Mouse (Mus musculus) forebrain, embryonic 11.5 days (tissue): ENCODE measurements at regions not wholly inside any gene's neighbourhood (a gene's known extent, or its start where the extent isn't known, plus 50 kb on each side); places are given as distances from the start of the nearest gene placed in this dataset.

ENCODE experiments used
- ATAC-seq: fragments of 200-750 bp; cut with Nextera tagmentation; replicated peaks from 2 replicates; pipeline ENCODE4 v1.8.0; 2017; ENCODE audit warnings: moderate TSS enrichment; ENCODE audit not compliant: low FRiP score
- DNase-seq: peaks from one replicate; pipeline ENCODE4 v3.0.0-alpha.2; 2017; ENCODE audit warnings: low spot score
- H3K27ac ChIP-seq: fragments of 300-500 bp; sonication (generic); 2 replicates; pipeline ENCODE4 v1.5.1; 2014; ENCODE audit warnings: low read depth, low read length
- H3K27me3 ChIP-seq: fragments of 300-500 bp; sonication (generic); 2 replicates; pipeline ENCODE4 v1.6.1; 2014; ENCODE audit warnings: mild to moderate bottlenecking, low read length, mixed read lengths; ENCODE audit not compliant: control insufficient read depth, insufficient read depth
- H3K36me3 ChIP-seq: fragments of 300-500 bp; sonication (generic); 2 replicates; pipeline ENCODE4 v1.6.1; 2014; ENCODE audit warnings: mild to moderate bottlenecking, low read length, moderate library complexity, mixed read lengths; ENCODE audit not compliant: control insufficient read depth, insufficient read depth
- H3K4me1 ChIP-seq: fragments of 300-500 bp; sonication (generic); replicated peaks from 2 replicates; pipeline ENCODE4 v1.6.1; 2014; ENCODE audit warnings: low read length, mixed read lengths; ENCODE audit not compliant: control insufficient read depth, insufficient read depth
- H3K4me2 ChIP-seq: fragments of 300-500 bp; sonication (generic); 2 replicates; pipeline ENCODE4 v1.6.1; 2014; ENCODE audit warnings: low read depth, mild to moderate bottlenecking, low read length, moderate library complexity, mixed read lengths; ENCODE audit not compliant: severe bottlenecking
- H3K4me3 ChIP-seq: fragments of 300-500 bp; sonication (generic); 2 replicates; pipeline ENCODE4 v1.5.1; 2014; ENCODE audit warnings: low read depth, low read length
- H3K9ac ChIP-seq: fragments of 300-500 bp; sonication (generic); 2 replicates; pipeline ENCODE4 v1.6.1; 2014; ENCODE audit warnings: low read length
- H3K9me3 ChIP-seq: fragments of 300-500 bp; sonication (generic); 2 replicates; pipeline ENCODE4 v1.6.1; 2016; ENCODE audit warnings: low read length, mixed read lengths; ENCODE audit not compliant: control insufficient read depth
- WGBS: fragments of 180-500 bp; shearing (Covaris S2); extraction: QIAGEN DNeasy Blood & Tissue Kit; methylation state at CpG from one replicate; pipeline ENCODE4 v1.1.7; 2014; 5-methylcytosine and 5-hydroxymethylcytosine counted together

- Histone ChIP-seq H3K9me3 (no peaks in the 10 kb centered on the region), H3K27ac (no peak overlapping the region), H3K4me3 (no peak overlapping the region), H3K4me2 (no peak overlapping the region), H3K36me3 (no peaks in the 10 kb centered on the region), H3K27me3 (no peaks in the 10 kb centered on the region), H3K9ac (no peak overlapping the region), H3K4me1 (peaks cover 10% of the 10 kb centered on the region; the same call in 1 of the 2 replicates)
- no peak for ATAC-seq
- WGBS: 87% methylated on average over 12 of the region's 12 CpGs
- no peak for DNase-seq
Observed at GRCm38 (mm10) chr5:144647311-144648104, 101.8 kb downstream of the Nptx2 start.

- H3K27me3 ChIP-seq: no peaks in the 10 kb centered on the region
- no peaks in the 10 kb centered on the region for H3K4me1 ChIP-seq
- no peak overlapping the region for H3K27ac ChIP-seq
- H3K9ac ChIP-seq: no peak overlapping the region
- no peak for DNase-seq
- H3K9me3 ChIP-seq: no peaks in the 10 kb centered on the region
- H3K36me3 ChIP-seq: no peaks in the 10 kb centered on the region
- H3K4me2 ChIP-seq: no peak overlapping the region
- H3K4me3 ChIP-seq: no peak overlapping the region
- 81% methylated on average over 5 of the region's 5 CpGs for WGBS
- ATAC-seq: no peak
Observed at GRCm38 (mm10) chr5:144652231-144652630, 106.5 kb downstream of the Nptx2 start.

GRCm38 (mm10) chr5:144662031-144662430 is 99.6 kb downstream of the Tmem130 start:
- no peak overlapping the region for H3K27ac ChIP-seq
- H3K27me3 ChIP-seq: no peaks in the 10 kb centered on the region; the same call in 1 of the 2 replicates
- no peaks in the 10 kb centered on the region for H3K36me3 ChIP-seq
- H3K4me2 ChIP-seq: no peak overlapping the region
- no peak overlapping the region for H3K4me3 ChIP-seq
- 79% methylated on average over 3 of the region's 3 CpGs for WGBS
- no peaks in the 10 kb centered on the region for H3K4me1 ChIP-seq
- no peaks in the 10 kb centered on the region for H3K9me3 ChIP-seq
- DNase-seq (no peak), ATAC-seq (no peak)
- no peak overlapping the region for H3K9ac ChIP-seq

GRCm38 (mm10) chr5:144663981-144664380 is 97.6 kb downstream of the Tmem130 start:
- Histone ChIP-seq H3K4me2 (no peak overlapping the region), H3K4me3 (no peak overlapping the region), H3K9ac (no peak overlapping the region), H3K4me1 (peaks cover 5% of the 10 kb centered on the region; the same call in 1 of the 2 replicates), H3K9me3 (no peaks in the 10 kb centered on the region), H3K36me3 (no peaks in the 10 kb centered on the region), H3K27ac (no peak overlapping the region), H3K27me3 (no peaks in the 10 kb centered on the region; the same call in 1 of the 2 replicates)
- 84% methylated on average over 9 of the region's 9 CpGs for WGBS
- no peak for ATAC-seq
- no peak for DNase-seq

GRCm38 (mm10) chr5:144664571-144665295 is 96.9 kb downstream of the Tmem130 start:
- 88% methylated on average over 10 of the region's 10 CpGs for WGBS
- no peaks in the 10 kb centered on the region; the same call in 1 of the 2 replicates for H3K27me3 ChIP-seq
- peaks cover 5% of the 10 kb centered on the region; the same call in 1 of the 2 replicates for H3K4me1 ChIP-seq
- no peak overlapping the region for H3K27ac ChIP-seq
- no peak for DNase-seq
- no peaks in the 10 kb centered on the region for H3K9me3 ChIP-seq
- H3K4me3 ChIP-seq: no peak overlapping the region
- no peak for ATAC-seq
- H3K36me3 ChIP-seq: no peaks in the 10 kb centered on the region
- H3K4me2 ChIP-seq: no peak overlapping the region
- no peak overlapping the region for H3K9ac ChIP-seq

- Histone ChIP-seq H3K27ac (no peak overlapping the region), H3K9ac (no peak overlapping the region), H3K36me3 (no peaks in the 10 kb centered on the region), H3K4me2 (no peak overlapping the region), H3K9me3 (no peaks in the 10 kb centered on the region), H3K4me3 (no peak overlapping the region), H3K27me3 (no peaks in the 10 kb centered on the region; the same call in 1 of the 2 replicates), H3K4me1 (peaks cover 5% of the 10 kb centered on the region; the same call in 1 of the 2 replicates)
- WGBS: 55% methylated on average over 3 of the region's 3 CpGs
- no peak for ATAC-seq
- DNase-seq: no peak
Observed at GRCm38 (mm10) chr5:144668060-144668459, 93.6 kb downstream of the Tmem130 start.

GRCm38 (mm10) chr5:144678815-144679750 is 82.5 kb downstream of the Tmem130 start:
- Histone ChIP-seq H3K4me1 (no peaks in the 10 kb centered on the region), H3K36me3 (no peaks in the 10 kb centered on the region), H3K27me3 (no peaks in the 10 kb centered on the region), H3K4me3 (no peak overlapping the region), H3K4me2 (no peak overlapping the region), H3K27ac (no peak overlapping the region), H3K9ac (no peak overlapping the region), H3K9me3 (no peaks in the 10 kb centered on the region)
- WGBS: 90% methylated on average over 13 of the region's 13 CpGs
- DNase-seq (no peak), ATAC-seq (no peak)

- Histone ChIP-seq H3K27me3 (no peaks in the 10 kb centered on the region), H3K4me2 (no peak overlapping the region), H3K9ac (no peak overlapping the region), H3K27ac (no peak overlapping the region), H3K4me3 (no peak overlapping the region), H3K36me3 (no peaks in the 10 kb centered on the region), H3K9me3 (no peaks in the 10 kb centered on the region), H3K4me1 (no peaks in the 10 kb centered on the region)
- 100% methylated on average over 1 of the region's 1 CpGs for WGBS
- DNase-seq (no peak), ATAC-seq (no peak)
Observed at GRCm38 (mm10) chr5:144684184-144684583, 77.4 kb downstream of the Tmem130 start.
